Mouse (Mus musculus): ENCODE measurements around the gene Emc9.

Emc9 gene

GRCm38 (mm10) chr14:55560202-55561073 is 24.7 kb downstream of the Emc9 start, which contains the start of gene A730061H03Rik:
TSS of gene A730061H03Rik (minus strand) at chr14:55560406.
- DNase-seq = peak; percentile 99

GRCm38 (mm10) chr14:55559799-55560201 is 25.3 kb downstream of the Emc9 start, which contains the start of gene Dcaf11:
TSS of gene Dcaf11 (plus strand) at chr14:55560006.
- DNase-seq = peak; percentile 92 to 95

- DNase-seq = no peak
Observed at GRCm38 (mm10) chr14:55558740-55559448, 26.2 kb downstream of the Emc9 start.

GRCm38 (mm10) chr14:55557587-55557986 is 27.5 kb downstream of the Emc9 start:
- DNase-seq = no peak

- peak; percentile 88 to 93 for DNase-seq
Observed at GRCm38 (mm10) chr14:55557003-55557402, 28.1 kb downstream of the Emc9 start.

- no peak for DNase-seq
Observed at GRCm38 (mm10) chr14:55555788-55556187, 29.3 kb downstream of the Emc9 start.

- DNase-seq = no peak
Observed at GRCm38 (mm10) chr14:55554635-55555034, 30.5 kb downstream of the Emc9 start.

- no peak for DNase-seq
Observed at GRCm38 (mm10) chr14:55551794-55552193, 33.3 kb downstream of the Emc9 start.

GRCm38 (mm10) chr14:55551347-55551746 is 33.8 kb downstream of the Emc9 start:
- no peak for DNase-seq

- no peak for DNase-seq
Observed at GRCm38 (mm10) chr14:55550191-55550590, 34.9 kb downstream of the Emc9 start.

- DNase-seq = no peak
Observed at GRCm38 (mm10) chr14:55544334-55544733, 40.8 kb downstream of the Emc9 start.

GRCm38 (mm10) chr14:55542268-55542667 is 42.8 kb downstream of the Emc9 start:
- DNase-seq = no peak

GRCm38 (mm10) chr14:55540787-55541321 is 44.2 kb downstream of the Emc9 start:
- peak; percentile 82 to 87 for DNase-seq

GRCm38 (mm10) chr14:55540067-55540786 is 44.9 kb downstream of the Emc9 start, which contains the start of gene Pck2:
TSS of gene Pck2 (plus strand) at chr14:55540266.
- DNase-seq = peak; percentile 93 to 95

GRCm38 (mm10) chr14:55536116-55536745 is 48.9 kb downstream of the Emc9 start:
- peak in 1 of 2 experiments; percentile 19 for DNase-seq

Data from lung, adult 18-20 months (tissue).